In the genomic region with DNA sequence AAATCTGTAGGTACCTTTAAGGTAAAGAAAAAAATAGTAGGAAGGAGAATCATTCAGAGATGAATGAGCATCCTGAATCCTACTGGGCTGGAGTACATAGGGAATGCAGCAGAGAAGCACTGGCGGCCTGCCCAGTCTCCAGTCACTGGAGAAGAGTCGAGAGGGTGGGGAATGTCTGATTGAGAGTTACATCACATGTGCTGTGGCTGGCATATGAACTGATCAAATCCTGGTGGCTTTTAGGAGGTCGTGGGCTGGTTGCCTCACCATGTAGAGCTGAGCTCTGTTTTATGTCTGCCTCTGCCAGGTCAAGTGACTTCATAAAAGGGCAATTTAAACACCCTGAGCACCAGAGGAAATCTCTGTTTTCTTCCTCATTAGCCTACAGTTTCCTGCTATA, we compare ENCODE assay signal across 9 mouse cellular contexts.
DNase-seq lines count a peak whose midpoint lies in the region; ATAC-seq and TF ChIP-seq lines count a peak whose summit lies in the region.
"Had no signal": no experiment of that assay in that cellular context is flagged by ENCODE, and none has a peak within 500 bp of the region (broad histone marks: within the 10 kb centered on the region; RNA-seq: fewer than 3 reads in every experiment).

No protein-coding gene starts in this region.

- no peaks in the 10 kb centered on the region for H3K9me3 ChIP-seq in heart, embryonic 11.5 days (replicated peaks; ENCODE audit: control insufficient read depth, low read length)
- H3K9me3 ChIP-seq in midbrain, postnatal 0 days (ENCODE audit: low read length) = no peaks in the 10 kb centered on the region
- H3K9me3 ChIP-seq in midbrain, embryonic 13.5 days = no peaks in the 10 kb centered on the region
- H3K9me3 ChIP-seq in embryonic facial prominence, embryonic 15.5 days (replicated peaks) = no peaks in the 10 kb centered on the region

- no peak overlapping the region for H3K9ac ChIP-seq in heart, embryonic 11.5 days (ENCODE audit: low read depth, low read length)
- H3K9ac ChIP-seq in midbrain, postnatal 0 days (replicated peaks; ENCODE audit: low read length, poor library complexity, severe bottlenecking) = no peak overlapping the region
- no peak overlapping the region for H3K9ac ChIP-seq in midbrain, embryonic 13.5 days (replicated peaks)
- H3K9ac ChIP-seq in embryonic facial prominence, embryonic 15.5 days = no peak overlapping the region
- H3K9ac ChIP-seq: liver, embryonic 14.5 days had no signal

- no peak for TF ChIP-seq POLR2A in kidney, adult 2 months (IDR thresholded peaks at IDR 0.05; ENCODE audit: low read depth, low read length)

- no peak for ATAC-seq in heart, embryonic 11.5 days (replicated peaks; ENCODE audit: insufficient number of reproducible peaks, low FRiP score, low TSS enrichment)
- ATAC-seq in midbrain, postnatal 0 days (ENCODE audit: low FRiP score) = no peak
- ATAC-seq in midbrain, embryonic 13.5 days = no peak
- 0 out of 2 replicates have a peak, but pooled peaks have one; percentile 60 for ATAC-seq in embryonic facial prominence, embryonic 15.5 days (ENCODE audit: insufficient number of reproducible peaks, low FRiP score, low TSS enrichment, low read depth)

- peak; percentile 14 to 20 for DNase-seq in heart, adult 18-20 months
- peak; percentile 78 for DNase-seq in midbrain, postnatal 0 days (ENCODE audit: low spot score)
- DNase-seq in left cerebral cortex, postnatal 36 days (ENCODE audit: low spot score in 2 of 2) = peak; percentile 6 to 17
- DNase-seq in B cell, adult 2 months = no peak
- DNase-seq in kidney, adult 2 months = no peak

- no peak overlapping the region for H3K4me3 ChIP-seq in heart, embryonic 11.5 days (ENCODE audit: low read depth, low read length)
- no peak overlapping the region for H3K4me3 ChIP-seq in midbrain, postnatal 0 days (ENCODE audit: low read depth, low read length)
- no peak overlapping the region for H3K4me3 ChIP-seq in midbrain, embryonic 13.5 days (replicated peaks)
- no peak overlapping the region for H3K4me3 ChIP-seq in embryonic facial prominence, embryonic 15.5 days (replicated peaks)
- no peak overlapping the region for H3K4me3 ChIP-seq in kidney, adult 2 months (ENCODE audit: insufficient read depth, low read depth, low read length)

- H3K27ac ChIP-seq in heart, embryonic 11.5 days (ENCODE audit: low read depth, low read length) = no peak overlapping the region
- H3K27ac ChIP-seq in midbrain, postnatal 0 days (ENCODE audit: low read depth, low read length) = no peak overlapping the region
- H3K27ac ChIP-seq in midbrain, embryonic 13.5 days = no peak overlapping the region
- no peak overlapping the region for H3K27ac ChIP-seq in embryonic facial prominence, embryonic 15.5 days (replicated peaks)
- no peak overlapping the region for H3K27ac ChIP-seq in kidney, adult 2 months (ENCODE audit: insufficient read depth, low read depth, low read length)
- H3K27ac ChIP-seq: liver, embryonic 14.5 days had no signal

- H3K4me2 ChIP-seq in heart, embryonic 11.5 days = no peak overlapping the region
- H3K4me2 ChIP-seq in midbrain, postnatal 0 days (ENCODE audit: low read depth, low read length, poor library complexity, severe bottlenecking) = no peak overlapping the region
- H3K4me2 ChIP-seq in midbrain, embryonic 13.5 days (replicated peaks) = no peak overlapping the region
- H3K4me2 ChIP-seq in embryonic facial prominence, embryonic 15.5 days (replicated peaks) = no peak overlapping the region

- WGBS in heart, embryonic 11.5 days (ENCODE audit: insufficient replicate concordance) = 33% methylated on average over 3 of the region's 3 CpGs
- WGBS in midbrain, postnatal 0 days = 58% methylated on average over 3 of the region's 3 CpGs
- WGBS in midbrain, embryonic 13.5 days = 62% methylated on average over 3 of the region's 3 CpGs
- WGBS in embryonic facial prominence, embryonic 15.5 days = 14% methylated on average over 3 of the region's 3 CpGs
- WGBS in kidney, adult 2 months = 42% methylated on average over 3 of the region's 3 CpGs

- no peaks in the 10 kb centered on the region for H3K36me3 ChIP-seq in heart, embryonic 11.5 days (ENCODE audit: control insufficient read depth, insufficient read depth, low read length)
- no peaks in the 10 kb centered on the region for H3K36me3 ChIP-seq in midbrain, postnatal 0 days (ENCODE audit: insufficient read depth, low read length)
- no peaks in the 10 kb centered on the region for H3K36me3 ChIP-seq in midbrain, embryonic 13.5 days
- H3K36me3 ChIP-seq in embryonic facial prominence, embryonic 15.5 days = no peaks in the 10 kb centered on the region
- no peaks in the 10 kb centered on the region for H3K36me3 ChIP-seq in kidney, adult 2 months (ENCODE audit: control insufficient read depth, insufficient read depth, low read length)

- TF ChIP-seq CTCF in midbrain, postnatal 0 days (IDR thresholded peaks at IDR 0.05) = no peak
- no peak for TF ChIP-seq CTCF in kidney, adult 2 months (conservative IDR thresholded peaks at IDR 0.05; ENCODE audit: insufficient read depth, insufficient read length, low read depth, low read length)

- intact Hi-C loops in left cerebral cortex, postnatal 36 days (cut with DNase I) = no loop called here

- H3K27me3 ChIP-seq in heart, embryonic 11.5 days (ENCODE audit: control insufficient read depth, insufficient read depth, low read length) = no peaks in the 10 kb centered on the region
- H3K27me3 ChIP-seq in midbrain, postnatal 0 days (ENCODE audit: insufficient read depth, low read length) = no peaks in the 10 kb centered on the region
- no peaks in the 10 kb centered on the region for H3K27me3 ChIP-seq in midbrain, embryonic 13.5 days
- no peaks in the 10 kb centered on the region for H3K27me3 ChIP-seq in embryonic facial prominence, embryonic 15.5 days
- no peaks in the 10 kb centered on the region for H3K27me3 ChIP-seq in kidney, adult 2 months (replicated peaks; ENCODE audit: control insufficient read depth, insufficient read depth, low read length)

- H3K4me1 ChIP-seq in heart, embryonic 11.5 days (ENCODE audit: control insufficient read depth, insufficient read depth, low read length) = no peaks in the 10 kb centered on the region
- no peaks in the 10 kb centered on the region for H3K4me1 ChIP-seq in midbrain, postnatal 0 days (ENCODE audit: insufficient read depth, low read length)
- 0 out of 2 replicates have a peak, but pooled peaks cover 5% of the 10 kb centered on the region for H3K4me1 ChIP-seq in midbrain, embryonic 13.5 days (replicated peaks)
- no peaks in the 10 kb centered on the region for H3K4me1 ChIP-seq in embryonic facial prominence, embryonic 15.5 days
- no peaks in the 10 kb centered on the region for H3K4me1 ChIP-seq in kidney, adult 2 months (ENCODE audit: control insufficient read depth, insufficient read depth, low read length)

Comparison
In these comparisons a context has a peak if more than half of its experiments do, and no peak if none do; other contexts are left out.
1. DNase-seq: peak in heart, adult 18-20 months (2 of 2), midbrain, postnatal 0 days (single experiment) and left cerebral cortex, postnatal 36 days (2 of 2); none in B cell, adult 2 months (0 of 2) and kidney, adult 2 months (single experiment).